Mouse (Mus musculus): ENCODE measurements around the gene Cd200.
"Not testable (repeated sequence)": the region's sequence is repeated elsewhere in the genome, so short reads cannot be mapped to it uniquely, and the experiment has no call there.

The Cd200 gene

DNA sequence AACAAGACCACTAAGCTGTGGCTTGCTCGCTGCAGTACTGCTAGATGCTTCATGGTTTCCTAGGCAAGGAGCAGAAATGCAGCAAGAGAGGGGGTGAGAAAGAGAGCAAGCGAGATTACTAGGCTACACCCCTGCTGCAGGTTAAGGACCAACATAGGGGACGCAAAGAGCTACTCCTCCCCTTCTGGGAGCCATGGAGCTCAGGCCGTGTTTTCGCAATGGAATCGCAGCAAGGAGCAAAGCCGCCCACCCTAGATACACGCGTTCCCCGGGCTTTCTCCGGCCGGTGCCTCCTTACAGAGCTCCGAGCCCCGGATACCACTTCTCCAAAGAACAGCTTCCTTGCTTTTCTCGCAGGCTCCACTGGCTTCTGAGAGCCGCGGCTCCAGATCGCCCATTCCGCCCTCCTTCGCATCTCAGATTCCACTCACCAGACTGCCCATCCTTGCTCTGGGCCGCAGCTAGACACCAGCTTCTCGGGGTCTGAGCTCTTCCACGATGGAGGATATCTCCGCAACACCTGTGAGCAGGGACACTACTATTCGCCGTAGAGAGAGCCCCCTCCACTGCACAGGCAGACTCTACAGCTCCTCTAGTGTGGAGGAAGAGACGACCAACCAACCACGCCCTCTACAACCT is at the start of gene Cd200:
TSS of gene Cd200 (minus strand) at position 629 of the 639 bp plus-strand sequence.
- DNase-seq = peak; percentile 64 to 68

DNA sequence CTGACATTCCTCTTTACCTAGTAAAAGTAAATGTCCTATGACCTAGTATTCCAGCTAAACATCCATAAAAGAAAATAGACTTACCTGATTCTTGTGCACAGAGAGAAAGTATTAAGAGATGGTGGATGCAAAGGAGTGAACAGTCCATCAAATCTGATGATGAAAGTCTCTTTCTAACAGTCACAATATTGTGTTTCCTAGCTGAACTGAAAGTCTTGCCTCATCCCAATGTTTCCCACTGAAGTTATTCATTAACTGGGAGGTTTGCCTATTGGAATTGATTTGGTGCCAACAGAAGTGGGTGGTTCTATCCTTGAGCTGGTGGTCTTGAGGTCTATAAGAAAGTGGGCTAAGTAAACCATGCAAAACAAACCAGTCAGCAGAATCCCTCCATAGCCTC is 45.9 kb upstream of the Cd200 start:
- no peak for DNase-seq

DNA sequence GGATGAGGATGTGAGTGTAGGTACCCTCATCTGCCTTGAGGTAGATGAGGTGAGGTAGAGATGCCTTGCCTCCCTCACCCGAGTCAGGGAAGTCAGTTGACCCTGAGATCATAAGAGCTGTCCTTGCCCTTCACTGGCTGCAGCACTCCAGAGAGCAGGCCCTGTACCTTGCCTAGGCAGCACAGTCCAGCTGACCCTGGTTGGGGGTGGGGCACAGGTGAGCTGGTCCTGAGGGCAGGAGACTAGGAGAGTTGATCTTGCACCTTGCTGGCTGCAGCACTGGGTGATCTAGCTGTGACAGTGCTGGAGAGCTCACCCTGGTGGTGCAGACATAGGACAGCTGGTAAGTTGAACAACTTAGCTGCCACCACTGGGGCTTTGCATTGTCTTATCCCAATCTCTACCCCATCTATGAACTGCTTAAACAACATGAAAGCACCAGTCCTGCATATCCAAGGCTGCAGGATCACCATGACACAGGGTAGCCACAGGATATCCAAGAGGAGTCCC is 28.4 kb upstream of the Cd200 start:
- DNase-seq = no peak

DNA sequence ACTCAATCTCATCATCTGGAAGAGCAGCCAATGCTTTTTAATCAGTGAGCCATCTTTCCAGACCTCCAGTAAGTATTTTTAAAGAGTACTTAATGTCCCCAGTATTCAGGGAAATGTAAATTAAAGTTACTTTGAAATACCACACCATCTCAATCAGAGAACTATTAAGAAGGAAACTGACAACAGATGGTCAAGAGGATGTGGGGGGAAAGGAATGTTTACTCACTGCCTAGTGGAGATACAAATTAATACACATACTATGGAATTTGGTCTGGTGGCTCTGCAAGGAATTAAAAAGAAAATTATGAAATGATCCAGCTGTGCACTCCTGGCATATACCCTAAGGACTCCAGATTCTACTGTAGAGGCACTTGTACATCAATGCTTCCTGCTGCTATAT is 26.7 kb upstream of the Cd200 start:
- no peak for DNase-seq

DNA sequence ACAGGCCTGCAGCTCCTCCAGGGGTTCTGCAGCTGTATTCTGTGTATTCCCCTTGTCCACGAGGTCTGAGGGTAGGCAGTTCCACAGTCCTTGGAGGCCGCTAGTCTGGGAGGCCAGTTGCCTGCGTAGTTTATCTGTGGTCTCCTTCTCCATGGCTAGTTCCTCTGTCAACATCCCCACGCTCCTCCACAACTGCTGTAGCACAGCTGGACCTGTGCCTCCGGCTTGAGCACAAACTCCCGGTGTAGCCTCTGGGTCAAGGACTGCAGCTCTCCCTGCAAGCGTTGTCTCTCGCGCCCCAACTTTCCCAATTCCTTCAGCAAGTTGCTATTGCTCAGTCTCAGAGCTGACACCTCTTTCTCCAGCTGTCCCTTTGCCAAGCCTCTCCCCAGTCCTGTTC is 18.8 kb upstream of the Cd200 start:
- no peak for DNase-seq

DNA sequence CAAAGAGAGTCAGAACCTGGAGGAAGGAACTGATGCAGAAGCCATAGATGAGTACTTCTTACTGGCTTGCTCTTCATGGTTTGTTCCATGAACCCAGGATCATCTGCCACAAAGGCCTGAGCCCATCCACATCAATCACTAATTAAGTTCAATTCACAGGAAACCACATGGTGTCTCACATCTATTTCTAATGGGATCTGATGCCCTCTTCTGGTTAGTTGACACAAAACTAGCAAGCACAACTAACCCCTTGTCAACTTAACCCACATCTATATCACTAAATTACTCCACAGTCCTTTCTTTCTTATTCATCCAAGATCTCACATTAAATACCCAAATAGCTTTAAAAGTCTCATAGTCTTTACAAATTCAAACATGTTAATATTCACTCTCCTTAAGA is 4.6 kb upstream of the Cd200 start:
- DNase-seq = peak; percentile 30 to 39

DNA sequence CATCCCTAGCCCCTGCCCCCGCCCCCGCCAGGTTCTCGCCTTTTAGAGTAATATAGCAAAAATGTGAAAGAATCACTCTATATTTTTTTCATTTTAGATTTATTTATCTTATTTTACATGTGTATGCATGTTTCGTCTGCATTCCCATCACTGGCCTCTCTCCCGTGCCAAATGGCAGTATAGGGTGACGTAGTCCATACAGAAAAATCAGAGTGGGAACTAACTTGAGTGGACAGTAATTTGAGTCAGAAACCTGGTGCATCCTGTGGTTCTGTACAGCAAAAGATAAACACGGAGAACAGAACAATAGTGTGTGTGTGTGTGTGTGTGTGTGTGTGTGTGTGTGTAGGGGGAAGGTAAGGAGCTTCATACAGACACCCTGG is 202 bp upstream of the Cd200 start:
- not testable (repeated sequence) for DNase-seq

DNA sequence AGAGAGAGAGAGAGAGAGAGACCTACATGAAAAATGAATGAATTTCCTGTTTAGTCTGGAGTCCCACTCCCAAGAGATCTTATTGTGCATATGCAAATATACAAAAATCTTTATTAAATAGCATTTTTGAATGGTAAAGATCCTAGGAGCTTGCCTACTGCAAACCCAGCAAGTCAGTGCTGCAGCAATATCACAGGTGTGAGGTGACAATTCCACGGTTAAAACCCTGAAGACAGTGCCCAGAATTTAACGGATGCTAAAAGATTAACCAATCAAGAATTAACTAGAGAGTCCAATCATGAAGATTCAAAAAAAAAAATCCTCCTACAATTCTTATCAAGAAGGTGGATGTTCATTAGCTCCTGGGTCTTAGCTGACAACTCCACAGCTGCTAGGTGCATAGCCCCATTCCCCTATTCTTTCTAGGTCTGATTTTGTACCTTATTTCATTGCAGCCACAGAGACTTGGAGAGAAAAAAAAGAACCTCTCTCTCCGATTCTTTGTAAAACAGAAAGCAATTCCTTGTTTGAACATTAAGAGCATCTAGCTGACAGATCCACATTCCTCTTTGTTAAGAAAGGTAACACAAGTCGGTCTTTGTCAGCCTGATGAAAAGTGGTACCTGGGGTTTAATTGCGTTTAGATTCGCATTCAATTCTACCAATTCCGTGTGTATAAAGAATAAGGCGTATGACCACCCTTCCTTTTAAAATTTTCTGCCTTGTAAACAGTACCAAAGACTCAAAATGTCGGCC is 1.0 kb downstream of the Cd200 start:
- no peak for DNase-seq

DNA sequence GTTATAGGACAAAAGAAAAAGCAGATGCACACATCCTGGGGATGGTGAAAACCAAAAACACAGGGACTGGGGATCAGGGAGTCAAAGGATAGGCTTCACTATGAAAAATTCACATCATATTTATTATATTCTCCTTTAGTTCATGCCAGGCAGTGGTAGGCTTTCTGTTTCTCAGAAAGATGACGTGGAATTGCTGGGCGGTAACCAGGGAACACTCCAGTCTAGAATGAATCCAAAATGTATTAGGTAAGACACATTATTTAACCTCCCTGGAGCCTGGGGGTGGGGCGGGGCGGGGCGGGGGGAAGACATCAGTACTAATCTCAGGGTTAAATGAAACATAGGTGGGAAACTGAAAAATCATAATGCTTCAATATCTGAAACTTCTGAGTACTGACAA is 1.8 kb downstream of the Cd200 start:
- no peak for DNase-seq

DNA sequence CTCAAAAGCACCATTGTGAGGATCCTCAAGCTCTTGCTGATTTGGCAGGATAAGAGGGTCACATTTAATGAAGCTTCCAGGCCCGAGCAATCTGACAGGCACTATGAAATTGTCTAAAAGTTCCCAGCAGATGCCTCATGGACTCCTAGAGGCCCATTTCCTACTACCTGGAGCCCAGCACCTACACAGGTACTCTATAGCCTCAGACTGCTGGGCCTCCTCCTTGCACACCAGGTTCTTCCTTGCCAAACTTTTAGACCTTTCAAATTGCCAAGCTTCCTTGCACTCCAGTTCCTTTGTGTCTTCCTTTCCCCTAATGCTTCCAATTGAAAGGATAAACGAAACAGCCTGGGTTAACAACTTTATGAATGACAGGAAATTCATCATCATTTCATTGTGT is 5.9 kb downstream of the Cd200 start:
- no peak for DNase-seq

DNA sequence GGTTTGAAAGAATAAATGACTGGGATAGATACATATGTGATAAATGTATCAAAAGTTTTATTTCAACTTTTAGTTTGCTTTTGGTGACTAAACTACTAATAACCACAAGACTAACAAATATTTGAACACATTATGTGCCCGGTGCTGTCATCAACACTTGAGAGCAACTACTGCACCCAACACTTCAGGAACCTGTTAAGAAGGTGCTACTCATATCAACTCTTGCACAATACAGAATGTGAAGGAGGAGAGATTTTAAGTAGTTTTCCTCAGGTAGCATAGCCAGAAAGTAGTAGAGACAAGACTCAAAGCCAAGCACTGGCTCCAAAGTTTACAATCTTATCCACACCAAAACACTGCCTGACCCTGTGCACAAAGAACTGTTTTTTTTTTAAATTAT is 6.8 kb downstream of the Cd200 start:
- DNase-seq = no peak

DNA sequence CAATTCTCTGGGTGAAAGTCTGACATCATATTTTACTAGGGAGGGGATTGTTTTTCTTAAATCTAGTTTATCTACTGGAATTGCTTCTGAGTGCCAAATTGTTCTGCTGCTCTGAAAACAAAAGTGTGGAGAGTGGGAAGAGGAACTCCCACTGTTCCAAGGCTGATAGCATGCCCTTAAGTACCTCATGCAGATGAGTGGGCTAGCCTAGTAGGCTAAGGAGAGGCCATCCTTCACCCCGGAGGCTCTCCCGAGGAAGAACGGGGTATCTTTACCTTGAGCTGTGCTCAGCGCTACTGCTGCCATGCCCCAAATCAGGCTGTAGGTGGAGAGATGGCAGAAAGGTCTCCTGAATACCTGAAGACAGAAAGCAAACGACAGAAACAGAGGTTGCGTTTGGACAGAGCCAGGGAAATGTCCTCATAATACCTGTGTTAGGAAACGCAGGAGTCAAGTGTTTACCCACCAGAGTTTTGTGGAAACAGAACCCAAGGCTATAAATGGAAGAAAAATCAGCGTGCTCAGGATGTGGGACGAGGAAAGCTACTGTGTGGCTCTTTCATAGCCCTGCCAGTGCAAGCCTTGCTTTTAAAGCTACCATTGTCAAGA is 8.8 kb downstream of the Cd200 start:
- DNase-seq = no peak

DNA sequence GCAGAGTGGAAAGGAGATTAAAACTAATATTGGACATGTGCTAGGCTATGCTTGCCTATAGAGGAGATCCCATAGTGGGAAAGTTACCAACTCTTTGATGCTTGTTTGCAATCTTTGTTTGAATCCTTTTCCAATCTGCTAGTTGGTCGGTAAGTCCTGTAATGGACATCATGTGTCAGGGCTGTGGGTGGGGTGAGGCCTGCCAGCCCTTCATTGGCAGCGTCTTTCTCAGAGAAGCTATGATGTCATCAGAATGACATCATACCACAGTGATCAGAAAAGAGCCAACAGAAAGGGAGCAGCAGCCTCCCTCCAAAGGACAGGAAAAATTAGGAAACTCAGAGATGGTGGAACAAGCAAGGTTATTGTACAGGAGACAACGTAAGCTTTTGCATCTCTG is 9.4 kb downstream of the Cd200 start:
- DNase-seq = no peak

DNA sequence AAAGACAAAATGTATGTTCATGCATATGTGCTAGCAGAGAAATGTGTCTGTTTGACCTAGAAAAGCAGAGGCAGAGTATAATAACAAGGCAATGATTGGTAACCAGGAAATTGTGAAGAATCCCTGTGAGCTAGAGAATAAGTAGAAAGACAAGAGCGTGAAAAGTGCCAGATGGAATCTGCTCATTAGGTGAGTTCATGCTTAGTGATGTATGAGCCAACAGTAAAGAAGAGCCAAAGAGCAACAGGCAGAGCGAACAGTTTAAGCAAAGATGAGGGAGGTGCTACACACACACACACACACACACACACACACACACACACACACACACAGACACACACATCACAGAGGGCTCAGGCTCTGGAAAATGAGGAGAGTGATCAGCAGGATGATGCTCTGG is 11.4 kb downstream of the Cd200 start:
- DNase-seq = no peak

DNA sequence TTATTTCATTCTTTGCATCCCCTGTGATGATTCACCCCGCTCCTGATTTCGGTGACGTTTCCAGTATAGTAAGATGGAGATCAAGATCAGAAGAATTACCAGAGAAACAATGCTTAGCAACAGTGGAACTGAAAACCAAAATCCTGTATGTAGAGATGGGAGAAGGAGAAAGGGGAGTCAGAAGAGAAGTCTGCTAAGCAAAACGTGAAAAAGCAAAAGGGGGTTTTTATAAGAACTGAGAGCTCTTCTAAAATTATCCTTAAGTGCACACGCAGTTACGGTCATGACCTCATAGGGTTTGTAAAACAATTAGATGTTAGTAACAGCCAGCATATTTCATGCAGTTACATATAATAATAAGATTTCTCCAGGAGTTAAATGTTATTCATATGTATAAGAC is 16.6 kb downstream of the Cd200 start:
- no peak for DNase-seq

DNA sequence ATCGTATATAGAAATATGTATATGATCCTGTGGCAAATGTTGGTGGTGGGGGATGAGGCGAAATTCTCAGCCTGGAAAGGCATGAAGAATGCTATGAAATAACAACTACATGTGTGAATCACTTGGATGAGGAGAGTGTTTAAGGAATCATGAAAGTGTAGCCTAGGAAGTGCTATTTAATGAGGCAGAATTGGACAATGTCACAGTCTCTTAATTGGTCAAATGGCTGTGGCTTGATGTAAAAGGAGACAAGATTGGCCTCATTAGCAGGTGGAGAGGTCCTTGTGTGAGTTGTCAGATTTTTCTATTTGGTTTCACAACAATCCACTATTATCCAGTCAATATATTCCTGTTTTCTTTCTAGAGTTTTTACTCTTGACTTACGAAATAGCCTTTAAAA is 17.2 kb downstream of the Cd200 start:
- DNase-seq = no peak

DNA sequence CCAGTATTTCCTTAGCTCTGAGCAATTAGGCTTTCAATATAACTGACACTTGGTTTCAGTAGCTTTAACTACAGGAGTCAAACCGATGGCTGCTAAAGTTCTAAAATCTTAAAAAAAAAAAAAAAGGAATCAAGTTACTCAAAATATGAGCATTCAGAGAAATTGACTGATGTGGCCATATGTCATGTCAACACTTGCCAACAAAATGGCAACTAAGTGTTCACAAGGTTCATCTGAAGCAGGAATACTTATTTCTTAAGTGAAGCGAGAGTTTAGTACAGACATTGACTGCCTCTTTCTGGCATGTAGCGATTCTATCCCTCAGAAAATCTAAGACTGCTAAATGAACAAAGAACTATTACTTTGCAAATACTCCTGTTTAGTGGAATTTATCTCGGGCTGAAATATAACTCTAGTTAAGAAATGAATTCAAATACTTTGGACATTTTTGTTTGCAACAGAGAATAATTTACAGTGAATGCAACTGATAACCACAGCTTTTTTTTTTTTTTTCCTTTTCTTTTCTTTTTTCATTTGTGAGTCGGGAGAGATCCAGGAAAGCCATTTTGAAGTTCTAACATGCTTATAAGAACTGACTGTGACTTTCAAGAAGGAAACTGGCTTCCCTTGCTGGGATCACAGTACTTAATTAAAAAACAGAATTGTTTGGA is 18.4 kb downstream of the Cd200 start:
- no peak for DNase-seq

DNA sequence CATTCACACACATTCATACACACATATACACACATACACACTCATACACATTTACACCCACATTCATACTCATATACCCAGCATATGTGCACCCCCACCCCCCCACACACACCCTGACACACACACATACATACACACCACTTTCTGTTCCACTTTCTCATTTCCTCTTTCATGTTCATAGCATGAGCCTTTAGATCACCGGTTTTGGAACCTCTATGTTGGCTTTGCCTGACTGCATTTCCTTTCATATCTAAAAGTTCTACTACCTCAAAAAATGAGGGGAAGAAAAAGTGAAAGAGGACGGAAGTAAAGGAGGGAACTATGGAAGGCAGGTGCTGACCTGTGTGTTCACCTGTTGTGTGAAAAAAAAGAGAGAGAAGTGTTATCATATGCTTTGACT is 19.0 kb downstream of the Cd200 start:
- peak; percentile 66 to 74 for DNase-seq

DNA sequence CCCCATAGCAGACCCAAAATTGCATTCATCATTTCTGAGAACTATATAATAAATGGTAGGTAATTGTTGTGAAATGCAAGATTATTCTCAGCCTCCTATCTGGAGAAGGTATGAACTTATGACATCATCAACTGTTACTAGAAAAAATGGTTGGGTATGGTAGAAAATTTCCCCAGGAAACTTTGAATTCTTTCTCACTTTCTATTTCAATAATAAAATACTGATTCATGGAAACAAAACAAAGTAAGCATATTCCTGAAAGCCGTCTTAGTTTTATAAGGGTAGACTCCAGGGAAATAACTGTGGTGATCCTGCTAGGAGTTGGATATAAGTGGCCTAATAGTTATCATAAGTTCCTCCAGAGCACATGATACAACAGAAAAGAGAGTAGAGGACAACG is 19.8 kb downstream of the Cd200 start:
- no peak for DNase-seq

DNA sequence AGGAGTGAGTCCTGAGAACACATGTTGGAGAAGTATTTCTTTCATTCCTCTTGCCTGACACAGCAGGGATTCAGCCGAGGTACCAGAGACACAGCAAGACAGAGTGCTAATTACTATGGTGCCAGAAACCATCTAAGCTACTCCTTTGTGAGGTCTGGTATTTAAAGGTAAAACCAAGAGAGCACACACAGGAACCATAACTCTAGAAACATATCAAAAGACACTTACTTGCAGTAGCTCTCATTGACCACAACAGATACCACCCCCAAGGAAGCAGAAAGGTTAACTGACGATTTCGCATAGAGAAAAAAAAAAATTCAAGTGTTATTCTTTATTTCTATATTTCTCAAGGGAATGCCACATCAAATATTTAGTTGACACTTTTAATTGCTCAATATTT is 27.0 kb downstream of the Cd200 start:
- DNase-seq = no peak

DNA sequence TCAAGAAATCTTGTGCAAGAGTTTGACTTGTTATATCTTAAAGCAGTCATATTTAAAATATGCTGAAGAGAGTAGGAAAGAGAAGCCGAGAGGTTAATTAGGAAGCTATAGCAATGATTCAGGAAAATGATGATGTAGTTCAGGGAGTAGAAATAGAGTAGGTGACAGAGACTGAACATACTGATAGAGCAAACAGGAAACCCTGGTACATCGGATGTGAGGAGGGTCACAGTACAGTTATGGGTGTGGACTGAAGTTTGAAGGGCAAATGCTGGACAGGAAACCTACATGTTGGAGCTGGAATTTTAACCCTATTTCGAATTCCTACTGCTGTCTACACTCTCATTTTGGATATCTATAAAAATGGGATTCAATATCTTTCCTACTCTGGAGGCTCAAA is 29.9 kb downstream of the Cd200 start:
- no peak for DNase-seq

DNA sequence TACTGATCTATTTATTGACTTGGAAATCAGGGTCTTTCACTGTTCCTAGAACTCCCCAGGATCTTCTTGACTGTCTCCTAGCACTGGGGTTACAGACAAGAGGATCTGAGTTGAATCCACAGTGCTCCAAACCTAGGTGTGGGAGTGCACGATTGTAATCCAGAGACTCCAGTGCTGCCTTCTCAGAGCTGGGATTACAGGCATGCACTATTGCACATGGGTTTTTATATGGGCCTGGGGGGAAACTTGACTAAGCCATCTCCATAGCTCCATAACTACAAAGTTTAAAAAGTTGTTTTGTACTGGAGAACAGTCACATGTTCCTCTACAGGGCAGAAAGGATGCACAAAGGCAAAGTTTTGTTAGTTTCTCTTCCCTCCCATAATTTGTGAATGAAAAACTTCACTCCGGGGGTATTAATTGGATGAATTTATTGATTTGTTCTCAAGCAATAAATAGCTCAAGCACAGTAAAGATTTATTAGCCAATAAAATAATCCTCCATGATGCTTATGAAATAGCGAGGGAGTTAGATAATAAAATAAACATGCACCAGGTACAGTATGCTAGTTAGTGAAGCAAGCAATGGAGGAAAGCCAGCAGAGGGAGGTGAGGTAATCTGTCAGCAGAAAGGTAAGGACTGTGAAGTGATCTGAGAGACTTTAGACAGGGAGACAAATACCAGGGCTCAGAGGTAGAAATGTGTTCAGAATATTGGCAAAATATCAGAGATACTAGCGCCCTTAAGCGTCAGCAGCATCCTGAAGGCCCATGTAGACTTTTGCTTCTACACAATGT is 30.5 kb downstream of the Cd200 start:
- DNase-seq = no peak

DNA sequence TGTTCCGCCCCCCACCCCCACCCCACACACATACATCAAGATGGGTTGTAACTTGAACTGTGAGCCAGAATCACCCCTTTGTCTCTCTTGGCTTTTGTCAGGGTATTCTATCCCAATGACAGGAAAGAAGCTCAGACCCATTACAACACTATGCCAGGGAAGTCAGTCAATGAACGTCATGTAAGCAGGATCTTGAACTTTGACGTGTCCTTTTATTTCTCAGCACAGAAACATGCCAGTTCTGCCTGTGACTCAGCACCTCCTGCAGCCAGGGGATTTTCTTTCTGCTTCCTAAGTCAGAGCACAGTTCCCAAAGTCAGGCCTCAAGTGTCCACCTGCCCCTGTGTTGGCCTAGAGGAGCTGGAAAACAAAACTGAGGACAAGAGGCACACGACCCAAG is 31.5 kb downstream of the Cd200 start:
- no peak for DNase-seq
